In genomic region chr10:61795458-61795857, GRCm38 (mm10) we compare ENCODE assay signal across 30 mouse cellular contexts. TPM values are rescaled to one million over a fixed set of nuclear protein-coding genes. Genes with fewer than 3 reads are reported as not detected.
DNase-seq lines count a peak whose midpoint lies in the region; ATAC-seq and TF ChIP-seq lines count a peak whose summit lies in the region.
"Had no signal": no experiment of that assay in that cellular context is flagged by ENCODE, and none has a peak within 500 bp of the region (broad histone marks: within the 10 kb centered on the region; RNA-seq: fewer than 3 reads in every experiment).

No protein-coding gene starts in this region.

- no peak for DNase-seq in kidney, postnatal 25 days
- no peak for DNase-seq in stomach, postnatal 0 days (ENCODE audit: low spot score)
- no peak for DNase-seq in limb, embryonic 10.5 days (ENCODE audit: low spot score)
- no peak for DNase-seq in heart, postnatal 25 days (ENCODE audit: low spot score)
- DNase-seq: adrenal gland, postnatal 10 days; B cell, adult 2 months; cerebellum, adult 8-10 months; cerebellum, postnatal 25 days; forebrain, postnatal 0 days; heart, adult 2 months; heart, postnatal 10 days; kidney, postnatal 10 days; layer of hippocampus, adult 9-11 months; right cerebral cortex, postnatal 25 days; thymus, postnatal 4 days had no signal

- ATAC-seq in kidney, embryonic 16.5 days (ENCODE audit: low FRiP score, low TSS enrichment), result peak; percentile 42; the same call in 1 of the 2 replicates
- peak; percentile 46; the same call in 1 of the 2 replicates for ATAC-seq in stomach, embryonic 14.5 days (ENCODE audit: insufficient number of reproducible peaks, insufficient read depth, low FRiP score, low read depth)
- no peak for ATAC-seq in stomach, postnatal 0 days (ENCODE audit: low FRiP score, low TSS enrichment)
- ATAC-seq: forebrain, postnatal 0 days; hindbrain, postnatal 0 days; intestine, embryonic 15.5 days; midbrain, embryonic 15.5 days had no signal

- intact Hi-C loops in heart, postnatal 25 days (cut with DNase I), result no loop called here

- no peaks in the 10 kb centered on the region for H3K27me3 ChIP-seq in kidney, embryonic 16.5 days (ENCODE audit: insufficient read depth, low read length)
- no peaks in the 10 kb centered on the region for H3K27me3 ChIP-seq in stomach, embryonic 14.5 days (ENCODE audit: control insufficient read depth, insufficient read depth, low read length)
- no peaks in the 10 kb centered on the region for H3K27me3 ChIP-seq in stomach, postnatal 0 days (ENCODE audit: control insufficient read depth, insufficient read depth, low read length)
- no peaks in the 10 kb centered on the region for H3K27me3 ChIP-seq in limb, embryonic 10.5 days (ENCODE audit: low read depth, poor library complexity, severe bottlenecking)
- H3K27me3 ChIP-seq: embryonic facial prominence, embryonic 13.5 days; heart, embryonic 13.5 days; intestine, embryonic 15.5 days; limb, embryonic 12.5 days; liver, embryonic 15.5 days; lung, embryonic 15.5 days; midbrain, embryonic 15.5 days had no signal

- no peaks in the 10 kb centered on the region for H3K36me3 ChIP-seq in kidney, embryonic 16.5 days (ENCODE audit: insufficient read depth, low read length)
- no peaks in the 10 kb centered on the region for H3K36me3 ChIP-seq in stomach, embryonic 14.5 days (ENCODE audit: control insufficient read depth, insufficient read depth, low read length)
- no peaks in the 10 kb centered on the region for H3K36me3 ChIP-seq in stomach, postnatal 0 days (ENCODE audit: control insufficient read depth, insufficient read depth, low read length)
- H3K36me3 ChIP-seq in limb, embryonic 10.5 days, result no peaks in the 10 kb centered on the region
- H3K36me3 ChIP-seq: embryonic facial prominence, embryonic 13.5 days; G1E; heart, embryonic 13.5 days; intestine, embryonic 15.5 days; limb, embryonic 12.5 days; liver, embryonic 15.5 days; lung, embryonic 15.5 days; midbrain, embryonic 15.5 days; neural tube, embryonic 15.5 days had no signal

- H3K9ac ChIP-seq in kidney, embryonic 16.5 days (replicated peaks; ENCODE audit: low read length), result no peak overlapping the region
- no peak overlapping the region; the same call in 1 of the 2 replicates for H3K9ac ChIP-seq in stomach, embryonic 14.5 days (replicated peaks; ENCODE audit: low read depth, low read length)
- no peak overlapping the region for H3K9ac ChIP-seq in stomach, postnatal 0 days (ENCODE audit: low read length)
- H3K9ac ChIP-seq: embryonic facial prominence, embryonic 13.5 days; forebrain, postnatal 0 days; heart, embryonic 13.5 days; intestine, embryonic 15.5 days; limb, embryonic 12.5 days; liver, embryonic 15.5 days; lung, embryonic 15.5 days; midbrain, embryonic 15.5 days; neural tube, embryonic 15.5 days had no signal

- H3K4me1 ChIP-seq in kidney, embryonic 16.5 days (ENCODE audit: insufficient read depth, low read length), result peaks cover 12% of the 10 kb centered on the region
- peaks cover 12% of the 10 kb centered on the region; the same call in 1 of the 2 replicates for H3K4me1 ChIP-seq in stomach, embryonic 14.5 days (ENCODE audit: control insufficient read depth, insufficient read depth, low read length)
- no peaks in the 10 kb centered on the region for H3K4me1 ChIP-seq in stomach, postnatal 0 days (replicated peaks; ENCODE audit: control insufficient read depth, insufficient read depth)
- H3K4me1 ChIP-seq in limb, embryonic 10.5 days, result peaks cover 20% of the 10 kb centered on the region
- H3K4me1 ChIP-seq: heart, embryonic 13.5 days; liver, embryonic 15.5 days; midbrain, embryonic 15.5 days; neural tube, embryonic 15.5 days had no signal

- H3K27ac ChIP-seq in kidney, embryonic 16.5 days (ENCODE audit: low read length), result no peak overlapping the region
- peak overlapping the region; percentile 33; the same call in 1 of the 2 replicates for H3K27ac ChIP-seq in stomach, embryonic 14.5 days (ENCODE audit: low read length)
- no peak overlapping the region for H3K27ac ChIP-seq in stomach, postnatal 0 days (replicated peaks)
- H3K27ac ChIP-seq in limb, embryonic 10.5 days, result peak overlapping the region; percentile 66
- H3K27ac ChIP-seq: embryonic facial prominence, embryonic 13.5 days; heart, adult 2 months; heart, embryonic 13.5 days; hindbrain, postnatal 0 days; intestine, embryonic 15.5 days; limb, embryonic 12.5 days; liver, embryonic 15.5 days; lung, embryonic 15.5 days; macrophage; midbrain, embryonic 15.5 days; neural tube, embryonic 15.5 days had no signal

- no peak for TF ChIP-seq CTCF in stomach, postnatal 0 days (IDR thresholded peaks at IDR 0.05; ENCODE audit: low read depth)

- no peak overlapping the region for H3K4me3 ChIP-seq in kidney, embryonic 16.5 days (ENCODE audit: low read length)
- no peak overlapping the region for H3K4me3 ChIP-seq in stomach, embryonic 14.5 days (ENCODE audit: low read depth, low read length)
- no peak overlapping the region for H3K4me3 ChIP-seq in stomach, postnatal 0 days (ENCODE audit: low read depth, low read length)
- no peak overlapping the region for H3K4me3 ChIP-seq in limb, embryonic 10.5 days
- H3K4me3 ChIP-seq: embryonic facial prominence, embryonic 13.5 days; erythroblast, embryonic 14.5 days; heart, adult 2 months; heart, embryonic 13.5 days; intestine, embryonic 15.5 days; limb, embryonic 12.5 days; liver, embryonic 15.5 days; lung, embryonic 15.5 days; midbrain, embryonic 15.5 days; neural tube, embryonic 15.5 days had no signal

- 25% methylated on average over 8 of the region's 8 CpGs for WGBS in kidney, embryonic 16.5 days
- WGBS in stomach, embryonic 14.5 days, result 9% methylated on average over 8 of the region's 8 CpGs
- WGBS in stomach, postnatal 0 days, result 19% methylated on average over 8 of the region's 8 CpGs
- 44% methylated on average over 8 of the region's 8 CpGs for WGBS in limb, embryonic 10.5 days

- TF ChIP-seq EP300 in stomach, postnatal 0 days (optimal IDR thresholded peaks at IDR 0.05), result no peak

- no peak overlapping the region for H3K4me2 ChIP-seq in kidney, embryonic 16.5 days (replicated peaks; ENCODE audit: low read depth, low read length)
- no peak overlapping the region for H3K4me2 ChIP-seq in stomach, embryonic 14.5 days (replicated peaks; ENCODE audit: low read depth, low read length)
- H3K4me2 ChIP-seq in stomach, postnatal 0 days (replicated peaks; ENCODE audit: low read depth), result no peak overlapping the region
- H3K4me2 ChIP-seq: embryonic facial prominence, embryonic 13.5 days; heart, embryonic 13.5 days; intestine, embryonic 15.5 days; limb, embryonic 12.5 days; liver, embryonic 15.5 days; lung, embryonic 15.5 days; midbrain, embryonic 15.5 days; neural tube, embryonic 15.5 days had no signal

- peaks cover 2% of the 10 kb centered on the region; the same call in 1 of the 2 replicates for H3K9me3 ChIP-seq in kidney, embryonic 16.5 days (ENCODE audit: low read length)
- H3K9me3 ChIP-seq in stomach, embryonic 14.5 days (ENCODE audit: control insufficient read depth, low read depth, low read length), result no peaks in the 10 kb centered on the region
- H3K9me3 ChIP-seq in stomach, postnatal 0 days (ENCODE audit: control insufficient read depth, low read length), result no peaks in the 10 kb centered on the region
- no peaks in the 10 kb centered on the region for H3K9me3 ChIP-seq in limb, embryonic 10.5 days (replicated peaks)
- H3K9me3 ChIP-seq: embryonic facial prominence, embryonic 13.5 days; G1E; heart, embryonic 13.5 days; intestine, embryonic 15.5 days; limb, embryonic 12.5 days; liver, embryonic 15.5 days; lung, embryonic 15.5 days; midbrain, embryonic 15.5 days; neural tube, embryonic 15.5 days had no signal

RNA-seq across cellular contexts. Expression of gene H2afy2, which starts 11.5 kb away (rescaled TPM):
- polyA plus RNA-seq in kidney, embryonic 16.5 days (2015; fragmentation: Nextera tagmentation; extraction: Ambion mirVana), result 140 and 155 TPM in 2 replicates
- 106 and 109 TPM in 2 replicates for polyA plus RNA-seq in stomach, embryonic 14.5 days (2014; fragmentation: Nextera tagmentation; extraction: Ambion mirVana)
- polyA plus RNA-seq in stomach, postnatal 0 days (2015; fragmentation: Nextera tagmentation; extraction: Ambion mirVana), result 26.0 and 28.7 TPM in 2 replicates
- 285 and 298 TPM in 2 replicates for polyA plus RNA-seq in limb, embryonic 10.5 days (2016; fragmentation: Nextera tagmentation; extraction: Ambion mirVana)
- total RNA-seq in heart, postnatal 25 days (2021), result 1 to 10 TPM; 4.6 to 5.5 TPM
- total RNA-seq: megakaryocyte-erythroid progenitor cell, adult 5-6 weeks had no signal
- polyA plus RNA-seq: erythroblast, embryonic 14.5 days; G1E had no signal

Comparison
In these comparisons a context has a peak if more than half of its experiments do, and no peak if none do; other contexts are left out.
1. H3K27ac ChIP-seq: peak in stomach, embryonic 14.5 days (single experiment) and limb, embryonic 10.5 days (single experiment); none in kidney, embryonic 16.5 days (single experiment) and stomach, postnatal 0 days (single experiment).